Mouse (Mus musculus) olfactory bulb, adult 2 months (tissue): Measurements from ENCODE around the gene Cyp2c70. TPM values are rescaled to one million over a fixed set of nuclear protein-coding genes. Genes with fewer than 3 reads are reported as not detected.
"Not testable (repeated sequence)": the region's sequence is repeated elsewhere in the genome, so short reads cannot be mapped to it uniquely, and the experiment has no call there.

ENCODE experiments used
- H3K27ac ChIP-seq: fragments of 200-500 bp; 2 replicates; pipeline ENCODE4 v1.5.1; 2012; ENCODE audit warnings: low read depth, low read length; ENCODE audit not compliant: insufficient read depth
- H3K4me1 ChIP-seq: fragments of 200-500 bp; 2 replicates; pipeline ENCODE4 v1.6.1; 2012; ENCODE audit warnings: low read length; ENCODE audit not compliant: control insufficient read depth, insufficient read depth
- H3K4me3 ChIP-seq: fragments of 200-500 bp; 2 replicates; pipeline ENCODE4 v1.5.1; 2012; ENCODE audit warnings: mild to moderate bottlenecking, low read depth, low read length, moderate library complexity; ENCODE audit not compliant: insufficient read depth
- CTCF ChIP-seq: fragments of 200-500 bp; IDR thresholded peaks from 2 replicates; pipeline ENCODE4 v1.5.1; 2012; ENCODE audit warnings: low read depth, mild to moderate bottlenecking, low read length, moderate library complexity; ENCODE audit not compliant: insufficient read depth
- POLR2A ChIP-seq: fragments of 200-500 bp; IDR thresholded peaks from 2 replicates; pipeline ENCODE4 v1.6.1; 2012; ENCODE audit warnings: mild to moderate bottlenecking, low read depth, low read length, moderate library complexity; ENCODE audit not compliant: insufficient read depth
- WGBS: fragments of 180-500 bp; shearing (Covaris S2); methylation state at CpG from one replicate; pipeline ENCODE4 v1.1.7; 2018; 5-methylcytosine and 5-hydroxymethylcytosine counted together
- polyA plus RNA-seq: library from polyadenylated mRNA; stranded (reverse); fragments of >200 nt; gene quantifications from 2 replicates; pipeline ENCODE4 v1.2.4, GENCODE M21; 2012; ENCODE audit warnings: low replicate concordance; ENCODE audit not compliant: missing spikeins, insufficient read depth, insufficient read length

Cyp2c70 gene
- not detected in 2 replicates for polyA plus RNA-seq

GRCm38 (mm10) chr19:40187160-40187559, at the start of gene Cyp2c70:
Gene Cyp2c70, minus strand, starts transcription at chr19:40187333.
- TF ChIP-seq CTCF (no peak), POLR2A (no peak)
- H3K27ac ChIP-seq: no peak within 1 kb of the TSS
- H3K4me1 ChIP-seq: no peaks in the 10 kb centered on the region
- no peak within 1 kb of the TSS for H3K4me3 ChIP-seq
- WGBS: 81% methylated on average over 5 of the region's 5 CpGs

GRCm38 (mm10) chr19:40232560-40232959, 45.4 kb upstream of the Cyp2c70 start:
- H3K4me3 ChIP-seq: no peak overlapping the region
- H3K27ac ChIP-seq: no peak overlapping the region
- H3K4me1 ChIP-seq: no peaks in the 10 kb centered on the region
- TF ChIP-seq POLR2A (no peak), CTCF (no peak)
- 92% methylated on average over 2 of the region's 2 CpGs for WGBS

GRCm38 (mm10) chr19:40231825-40232541, 44.9 kb upstream of the Cyp2c70 start:
- 77% methylated on average over 7 of the region's 7 CpGs for WGBS
- H3K27ac ChIP-seq: no peak overlapping the region
- H3K4me3 ChIP-seq: no peak overlapping the region
- no peak for TF ChIP-seq CTCF
- no peak for TF ChIP-seq POLR2A
- H3K4me1 ChIP-seq: no peaks in the 10 kb centered on the region

DNA sequence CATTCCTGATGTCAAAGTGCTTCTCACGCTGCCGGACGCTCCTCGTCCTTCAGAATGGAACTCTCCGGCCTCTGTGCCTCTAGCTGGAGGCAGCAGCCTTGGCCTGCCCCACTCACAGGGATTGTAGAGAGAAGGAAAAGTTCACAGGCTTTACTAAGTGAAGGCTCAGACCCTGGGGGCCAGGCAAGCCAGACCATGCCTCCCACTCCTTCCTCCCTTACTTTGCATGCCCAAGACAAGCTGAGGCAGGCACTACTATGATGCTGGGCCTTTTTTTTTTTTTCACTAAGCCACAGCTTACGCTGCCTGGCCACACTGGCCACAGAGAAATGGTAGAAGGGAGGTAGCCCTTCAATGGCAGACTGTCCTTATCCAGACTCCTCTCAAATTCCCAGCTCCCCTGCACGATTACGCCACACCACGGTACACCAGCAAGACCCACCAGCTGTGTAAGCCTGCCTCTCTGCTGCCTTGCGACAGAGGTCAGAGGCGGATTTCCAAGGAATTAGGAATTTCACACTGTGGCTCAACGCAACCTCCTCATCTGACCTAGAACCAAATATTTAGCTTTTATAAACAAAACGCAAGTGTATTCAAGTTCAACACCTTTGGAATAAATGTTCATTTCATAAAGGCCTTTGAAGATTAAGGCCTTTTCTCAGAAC, 44.1 kb upstream of the Cyp2c70 start:
- 88% methylated on average over 13 of the region's 13 CpGs for WGBS
- Histone ChIP-seq H3K4me3 (no peak overlapping the region), H3K4me1 (no peaks in the 10 kb centered on the region), H3K27ac (no peak overlapping the region)
- TF ChIP-seq CTCF (no peak), POLR2A (no peak)

GRCm38 (mm10) chr19:40226516-40227151, 39.5 kb upstream of the Cyp2c70 start:
- TF ChIP-seq POLR2A (no peak), CTCF (no peak)
- Histone ChIP-seq H3K4me1 (no peaks in the 10 kb centered on the region), H3K27ac (no peak overlapping the region), H3K4me3 (no peak overlapping the region)
- WGBS: 90% methylated on average over 12 of the region's 12 CpGs

DNA sequence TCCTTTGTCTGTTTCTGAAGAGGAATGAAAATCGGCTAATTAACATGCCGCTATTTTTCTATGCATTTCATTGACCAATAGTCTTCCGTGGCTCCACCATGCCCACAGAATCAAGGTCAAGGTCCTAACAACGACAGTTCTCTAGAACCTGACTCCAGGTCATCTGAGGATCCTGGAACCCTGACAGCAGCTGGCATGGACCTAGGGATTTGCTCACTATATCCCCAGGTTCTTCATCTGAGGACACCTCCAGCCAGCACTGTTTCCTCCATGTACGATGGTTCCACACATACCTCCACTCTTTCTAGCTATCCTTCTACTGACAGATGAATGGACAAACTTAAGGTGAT, 38.6 kb upstream of the Cyp2c70 start:
- TF ChIP-seq POLR2A (no peak), CTCF (no peak)
- Histone ChIP-seq H3K4me3 (no peak overlapping the region), H3K27ac (no peak overlapping the region), H3K4me1 (no peaks in the 10 kb centered on the region)
- 69% methylated on average over 5 of the region's 5 CpGs for WGBS

- TF ChIP-seq POLR2A (no peak), CTCF (peak; percentile 21; the same call in 1 of the 2 replicates)
- H3K4me3 ChIP-seq: no peak overlapping the region
- WGBS: 49% methylated on average over 5 of the region's 5 CpGs
These were observed 38.1 kb upstream of the Cyp2c70 start for GRCm38 (mm10) chr19:40225102-40225760.

GRCm38 (mm10) chr19:40222307-40222706, 35.2 kb upstream of the Cyp2c70 start:
- H3K27ac ChIP-seq, H3K4me1 ChIP-seq, H3K4me3 ChIP-seq: not testable (repeated sequence)
- WGBS: 89% methylated on average over 9 of the region's 9 CpGs

More at GRCm38 (mm10) chr19:40225102-40225760, 38.1 kb upstream of the Cyp2c70 start:
- Histone ChIP-seq H3K4me1 (no peaks in the 10 kb centered on the region), H3K27ac (no peak overlapping the region)

GRCm38 (mm10) chr19:40220878-40221277, 33.7 kb upstream of the Cyp2c70 start:
- H3K27ac ChIP-seq: no peak overlapping the region
- 62% methylated on average over 5 of the region's 5 CpGs for WGBS
- no peaks in the 10 kb centered on the region for H3K4me1 ChIP-seq
- H3K4me3 ChIP-seq: no peak overlapping the region
- no peak for TF ChIP-seq POLR2A
- no peak for TF ChIP-seq CTCF

- WGBS: 18% methylated on average over 4 of the region's 4 CpGs
- H3K4me1 ChIP-seq, H3K4me3 ChIP-seq, H3K27ac ChIP-seq: not testable (repeated sequence)
These were observed 15.8 kb upstream of the Cyp2c70 start for GRCm38 (mm10) chr19:40202947-40203346.
